Mouse (Mus musculus) heart, adult 11 months (tissue): Measurements from ENCODE around the gene Plcd1.

Experiments
- DNase-seq: peaks from one replicate; pipeline ENCODE4 v3.0.0; 2022

Plcd1 gene

DNA sequence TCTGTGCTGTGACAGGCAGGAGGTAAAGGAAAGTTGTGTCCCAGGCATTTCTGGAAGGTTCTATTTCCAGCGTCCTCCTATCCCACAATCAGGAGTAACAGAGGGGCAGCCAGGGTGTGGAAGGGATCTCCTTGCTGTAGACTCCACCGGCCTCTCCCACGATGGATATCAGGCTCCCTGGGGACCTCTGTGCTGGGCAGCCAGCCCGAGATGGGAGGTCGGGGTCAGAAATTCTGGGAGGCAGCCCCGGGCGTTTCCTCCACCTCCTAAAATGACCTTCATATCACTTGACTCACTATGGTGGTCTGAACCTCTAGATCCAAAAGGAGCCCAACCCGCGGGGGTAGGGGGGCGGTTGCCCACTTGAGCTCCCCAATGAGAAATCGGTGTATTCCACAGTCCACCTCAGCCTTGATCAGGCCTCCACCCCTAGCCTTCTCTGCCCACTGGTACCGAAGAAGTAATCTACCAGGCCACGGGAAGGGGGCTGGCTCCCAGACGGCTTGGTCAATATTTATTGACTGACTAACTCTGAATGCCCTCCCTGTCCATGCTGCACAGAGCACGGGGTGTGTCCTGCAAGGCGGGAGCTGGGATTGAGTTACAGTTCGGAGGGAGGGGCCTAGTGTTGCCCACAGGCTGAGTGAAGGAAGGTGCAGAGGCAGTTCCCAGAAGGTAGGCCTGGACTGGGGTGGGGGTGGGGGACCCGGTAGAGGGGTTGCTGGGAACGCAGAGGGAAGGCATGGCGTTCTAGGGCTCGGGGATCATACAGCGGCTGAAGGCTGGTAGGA is 41.0 kb downstream of the Plcd1 start, which contains the start of gene Vill:
Gene Vill (plus strand): TSS at position 625 of the 791 bp plus-strand sequence.
- peak; percentile 96 for DNase-seq

DNA sequence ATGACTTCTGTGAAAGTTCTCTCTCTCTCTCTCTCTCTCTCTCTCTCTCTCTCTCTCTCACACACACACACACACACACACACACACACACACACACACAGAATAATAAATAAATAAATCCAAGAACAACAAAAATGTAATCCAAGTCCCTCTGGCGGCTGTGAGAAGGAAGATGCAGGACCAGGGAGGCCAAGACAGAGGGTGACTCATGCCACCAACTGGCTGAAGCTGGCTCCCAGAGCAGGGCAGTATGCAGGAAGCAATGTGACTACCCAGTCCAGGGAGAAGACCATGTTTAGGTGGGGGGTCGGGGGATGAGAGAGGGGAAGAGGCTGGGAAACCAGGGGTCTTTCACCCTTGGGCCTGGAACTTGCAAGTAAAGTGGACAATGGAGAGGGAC is 42.1 kb downstream of the Plcd1 start:
- DNase-seq, result no peak

DNA sequence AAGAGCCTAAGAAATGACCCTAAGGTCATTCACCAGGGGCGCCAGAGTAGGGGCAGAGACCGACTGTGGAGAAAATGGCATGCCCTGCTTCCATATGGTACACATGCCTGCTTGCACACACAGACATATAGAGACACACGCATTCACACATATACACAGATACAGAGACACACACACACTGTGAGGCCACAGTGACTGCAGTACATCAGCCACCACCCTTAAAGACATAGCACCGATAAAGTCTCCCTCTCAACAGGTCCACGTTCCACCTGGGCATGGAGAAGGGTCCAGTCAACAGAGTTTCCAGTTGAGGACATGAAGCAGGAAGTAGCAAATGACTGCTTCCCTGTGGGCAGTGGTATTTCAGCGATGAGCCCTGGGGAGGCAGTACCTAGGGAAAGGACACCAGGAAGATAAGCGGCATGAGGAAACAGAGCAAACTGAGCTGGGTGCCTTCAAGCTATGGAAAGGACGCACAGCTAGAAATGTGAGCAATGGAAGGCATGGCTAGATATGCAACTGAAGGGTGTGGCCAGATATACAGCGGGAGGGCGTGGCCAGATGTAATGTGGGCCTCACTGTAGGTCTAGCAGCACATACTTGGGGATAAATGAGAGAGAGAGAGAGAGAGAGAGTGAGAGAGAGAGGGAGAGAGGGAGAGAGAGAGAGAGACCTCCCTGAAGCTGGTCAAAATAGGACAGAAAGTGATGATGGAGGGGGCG is 45.0 kb downstream of the Plcd1 start:
- no peak for DNase-seq

DNA sequence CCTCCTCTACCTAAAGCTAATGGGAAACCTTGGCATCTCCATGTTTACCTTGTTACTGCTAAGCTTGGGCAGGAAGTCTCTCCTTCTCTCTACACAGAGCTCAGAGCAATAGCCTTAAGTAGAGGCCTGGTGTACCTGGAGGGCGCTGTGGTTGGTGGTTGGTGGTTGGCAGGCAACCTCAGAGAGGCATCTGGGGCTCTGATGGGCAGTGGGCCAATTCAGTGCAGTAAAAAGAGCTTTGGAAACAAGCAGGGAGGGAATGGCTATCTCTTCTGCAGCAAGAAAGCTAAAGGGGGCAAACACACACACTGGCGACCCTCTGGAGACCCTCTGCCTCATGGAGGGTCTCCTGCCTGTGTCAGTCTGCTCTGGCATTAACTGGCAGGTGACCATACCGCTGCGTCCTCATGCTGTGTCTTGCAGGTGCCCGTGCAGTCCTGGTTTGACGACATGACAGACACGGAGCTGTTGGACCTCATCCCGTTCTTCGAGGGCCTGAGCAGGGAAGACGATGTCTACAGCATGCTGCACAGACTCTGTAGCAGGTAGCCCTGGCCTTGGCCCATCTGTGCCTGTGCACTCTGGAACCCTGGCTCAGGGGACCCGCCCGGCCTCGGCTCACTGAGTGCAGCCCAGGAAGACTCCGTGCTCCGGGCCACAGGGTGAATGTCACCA is 53.1 kb downstream of the Plcd1 start:
- no peak for DNase-seq

DNA sequence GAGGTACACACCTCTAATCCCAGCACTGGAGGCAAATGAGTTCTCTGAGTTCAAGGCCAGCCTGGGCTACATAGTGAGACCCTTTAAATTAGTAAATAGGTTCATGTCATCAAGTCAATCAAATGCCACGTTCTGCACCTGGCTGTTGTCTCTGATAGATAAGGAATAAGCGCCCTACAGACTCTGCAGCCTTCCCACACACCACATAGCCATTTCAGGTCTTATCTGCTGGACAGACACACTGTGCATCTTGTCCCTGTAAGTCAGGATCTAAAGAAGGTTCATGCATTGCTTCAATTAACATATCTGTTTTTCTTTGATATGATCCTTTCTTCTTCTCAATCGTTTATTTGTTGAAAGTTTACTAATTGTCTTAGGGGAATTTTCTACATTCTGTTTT is 54.7 kb downstream of the Plcd1 start:
- DNase-seq, result no peak

DNA sequence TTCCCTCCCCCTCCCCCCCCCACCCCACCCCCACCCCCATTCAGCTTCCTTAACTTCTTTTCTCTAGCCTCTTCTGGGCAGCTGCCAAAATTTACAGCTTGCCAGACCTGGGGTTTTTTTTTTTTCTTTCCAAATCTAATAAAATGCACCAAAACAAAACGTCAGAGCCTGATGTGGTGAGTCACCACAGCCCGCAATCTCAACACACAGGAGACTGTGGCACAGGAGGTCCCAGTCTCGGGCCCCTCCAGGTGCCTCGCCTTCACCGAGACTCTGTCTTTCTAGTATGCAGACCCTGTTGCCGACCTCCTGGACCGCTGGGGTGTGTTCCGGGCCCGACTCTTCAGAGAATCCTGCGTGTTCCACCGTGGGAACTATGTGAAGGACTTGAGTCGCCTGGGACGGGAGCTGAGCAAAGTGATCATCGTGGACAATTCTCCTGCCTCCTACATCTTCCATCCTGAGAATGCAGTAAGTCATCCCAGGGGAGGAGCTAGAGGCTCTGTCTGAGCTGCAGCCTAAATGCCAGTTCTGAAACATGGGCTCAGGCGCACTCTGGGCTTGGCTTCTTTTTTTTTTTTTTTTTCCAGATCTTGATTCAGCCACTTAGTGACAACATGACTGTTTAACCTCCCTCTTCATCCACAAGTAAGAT is 56.1 kb downstream of the Plcd1 start:
- peak; percentile 95 for DNase-seq

DNA sequence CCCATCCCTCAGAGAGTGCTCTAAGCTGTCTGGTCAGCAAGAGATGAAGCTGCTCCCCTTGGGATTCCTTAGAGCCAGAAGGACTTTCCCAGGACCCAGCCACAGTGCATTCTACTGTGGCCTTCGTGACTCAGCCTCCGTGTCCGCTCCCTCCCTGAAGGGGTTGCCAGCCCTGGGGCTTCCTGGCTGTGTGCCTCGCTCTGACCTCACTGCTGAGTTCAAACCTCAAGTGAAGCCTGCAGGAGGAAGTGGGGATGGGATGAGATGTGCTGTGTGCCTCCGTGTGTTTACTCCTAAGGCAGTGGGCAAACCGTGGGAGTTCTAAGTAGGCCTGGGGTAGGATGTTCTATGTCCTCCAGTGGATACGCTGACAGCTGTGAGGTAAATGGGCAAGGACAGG is 57.5 kb downstream of the Plcd1 start:
- peak; percentile 99 for DNase-seq

DNA sequence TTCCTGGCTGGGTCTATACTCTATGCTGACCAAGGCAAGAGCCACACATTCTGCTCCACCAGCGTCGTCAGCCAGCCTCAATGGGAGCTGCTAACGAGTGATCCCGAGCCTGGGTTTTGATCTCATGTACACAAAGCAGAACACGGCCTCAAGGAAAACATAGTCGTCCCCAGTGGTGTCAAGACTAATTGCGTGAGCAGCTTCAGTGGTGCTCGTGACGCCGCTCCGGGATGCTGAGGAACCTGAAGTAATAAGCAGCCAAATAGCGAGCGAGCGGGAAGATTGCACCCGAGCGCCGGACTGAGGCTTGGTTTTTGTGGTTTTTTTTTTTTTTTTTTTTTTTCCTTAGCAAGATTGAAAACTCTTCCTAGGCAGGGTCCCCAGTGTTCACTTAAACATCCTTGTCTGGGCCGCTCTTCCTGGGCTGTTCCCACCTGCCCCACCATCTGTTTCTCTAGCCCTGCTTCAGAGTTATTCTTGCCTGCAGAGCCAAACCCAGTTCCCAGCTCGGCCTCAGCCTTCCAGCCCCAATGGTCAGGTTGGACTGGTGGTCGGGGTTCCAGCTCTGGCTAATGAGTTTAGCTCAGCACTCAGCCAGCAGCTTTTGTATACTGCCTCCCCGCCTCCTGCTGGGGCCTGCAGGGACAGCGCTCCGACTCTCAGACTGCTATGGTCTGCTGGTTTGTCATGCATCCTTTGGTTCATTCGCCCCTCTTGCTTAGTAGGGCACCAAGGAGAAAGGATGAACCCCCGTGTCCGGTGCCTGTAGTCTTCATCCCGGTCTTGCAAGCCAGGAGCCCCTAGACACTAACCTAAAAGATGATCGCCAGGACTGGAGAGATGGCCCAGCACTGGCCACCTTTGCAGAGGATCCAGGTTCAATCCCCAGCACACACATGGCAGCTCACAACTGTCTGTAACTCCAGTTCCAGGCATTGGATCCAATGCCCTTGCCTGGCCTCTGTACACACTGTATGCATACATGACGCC is 58.3 kb downstream of the Plcd1 start:
- DNase-seq, result peak; percentile 93

DNA sequence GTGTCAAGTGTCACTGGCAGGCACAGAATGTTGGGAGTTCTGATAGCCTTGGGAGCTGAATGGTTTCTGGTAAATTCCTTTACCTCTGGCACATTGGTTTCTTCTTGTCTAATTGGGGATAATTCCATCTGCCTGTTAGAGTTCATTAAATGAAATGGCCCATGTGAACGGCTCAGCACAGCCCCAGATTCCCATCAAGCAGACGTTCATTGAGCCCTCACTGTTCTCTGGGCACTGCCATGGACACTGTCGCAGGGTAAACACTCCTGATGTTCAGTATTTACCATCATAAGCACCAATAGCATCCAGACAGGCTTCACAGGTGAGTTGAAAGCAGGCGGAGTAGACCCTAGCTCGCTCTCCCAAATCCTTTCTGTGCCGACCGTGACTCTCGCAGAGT is 59.2 kb downstream of the Plcd1 start:
- DNase-seq, result no peak

DNA sequence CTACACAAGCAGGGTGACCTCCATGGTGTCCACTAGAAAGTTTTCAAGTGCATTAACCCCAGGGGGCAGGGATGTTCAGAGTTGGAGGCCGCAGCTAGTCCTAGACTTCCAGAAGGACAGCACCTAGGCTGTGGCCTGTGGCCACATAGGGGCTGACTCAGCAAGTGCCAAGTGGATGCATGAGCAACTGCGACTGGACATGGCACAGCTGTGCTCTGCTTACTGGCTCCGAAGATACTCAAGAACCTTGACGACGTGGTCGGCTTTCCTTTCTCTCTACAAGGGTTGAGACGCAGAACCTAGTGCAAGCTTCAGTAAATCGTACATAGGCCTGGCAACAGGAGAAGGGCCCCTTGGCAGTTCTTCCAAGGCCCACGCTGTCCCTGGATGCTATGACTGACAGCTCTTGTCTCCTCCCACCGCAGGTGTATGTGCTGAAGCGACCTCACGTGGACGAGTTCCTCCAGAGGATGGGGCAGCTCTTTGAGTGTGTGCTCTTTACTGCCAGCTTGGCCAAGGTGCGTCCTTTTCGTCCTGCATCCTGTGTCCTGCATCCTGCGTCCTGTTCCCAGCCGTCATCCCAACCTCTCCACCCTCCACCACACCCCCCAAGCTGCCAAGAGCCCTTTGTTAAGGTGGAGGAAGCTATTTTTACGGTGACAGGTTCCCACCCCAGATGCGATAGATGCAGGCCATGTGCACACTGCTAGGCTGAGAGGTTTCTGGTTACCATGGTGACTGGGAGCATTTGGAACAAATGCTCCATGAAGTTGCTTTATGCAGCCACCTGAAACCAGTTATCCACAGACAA is 60.0 kb downstream of the Plcd1 start:
- no peak for DNase-seq

DNA sequence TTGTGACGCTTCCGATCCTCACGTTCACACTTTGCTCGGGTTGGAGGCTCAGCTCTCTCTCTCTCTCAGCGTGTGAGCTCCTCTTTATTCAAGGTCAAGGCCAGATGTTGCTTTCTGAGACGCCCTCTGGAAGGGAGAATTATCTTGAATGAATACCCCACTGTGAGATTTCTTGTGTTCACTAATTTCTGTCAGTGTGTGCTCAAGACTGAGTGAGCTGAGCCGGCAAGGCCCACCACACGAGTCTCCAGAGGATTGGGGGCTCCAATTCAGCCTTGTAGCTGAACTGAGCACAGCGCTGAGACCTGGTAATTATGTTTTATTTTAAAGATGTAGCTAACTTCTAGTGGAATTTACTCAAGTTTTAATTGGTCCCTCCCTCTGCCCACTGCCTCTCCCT is 60.8 kb downstream of the Plcd1 start:
- no peak for DNase-seq

DNA sequence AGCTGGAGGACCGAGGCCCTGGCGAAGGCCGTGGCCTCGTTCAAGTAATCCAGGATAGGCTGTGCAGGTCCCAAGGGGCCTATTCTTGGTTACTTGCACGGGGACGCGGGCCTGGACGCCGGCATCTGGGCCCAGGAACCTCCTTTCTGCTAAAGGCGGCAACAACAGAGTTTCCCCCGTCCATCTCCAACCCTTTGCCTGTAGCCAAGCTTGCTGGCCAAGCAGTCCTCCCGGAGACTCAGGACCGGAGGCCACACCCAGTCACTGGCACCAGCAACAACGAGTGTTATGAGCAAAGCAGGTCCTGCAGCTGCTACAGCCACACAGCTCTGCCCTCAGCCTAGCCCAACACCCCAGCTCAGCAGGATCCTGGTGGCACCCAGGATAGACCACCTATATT is 61.5 kb downstream of the Plcd1 start:
- peak; percentile 99 for DNase-seq

DNA sequence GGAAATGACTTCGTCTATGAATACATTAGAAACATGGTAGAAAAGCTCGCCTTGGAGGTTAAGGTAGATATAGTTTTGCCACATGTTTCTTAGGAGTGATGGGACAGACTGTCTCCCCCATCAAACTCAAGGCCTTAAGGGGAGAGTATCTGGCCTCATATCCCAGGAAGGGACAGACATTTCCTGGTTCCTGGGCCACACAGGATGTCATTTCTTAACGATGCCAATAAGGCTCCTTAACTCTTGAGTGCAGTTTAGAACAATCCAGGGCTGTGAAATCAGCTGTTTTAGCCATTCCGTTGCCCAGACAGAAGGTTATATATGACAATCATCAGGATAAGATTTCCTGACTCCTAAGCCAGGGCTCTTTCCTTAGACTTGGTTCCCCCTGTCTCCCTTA is 62.3 kb downstream of the Plcd1 start:
- peak; percentile 94 for DNase-seq

DNA sequence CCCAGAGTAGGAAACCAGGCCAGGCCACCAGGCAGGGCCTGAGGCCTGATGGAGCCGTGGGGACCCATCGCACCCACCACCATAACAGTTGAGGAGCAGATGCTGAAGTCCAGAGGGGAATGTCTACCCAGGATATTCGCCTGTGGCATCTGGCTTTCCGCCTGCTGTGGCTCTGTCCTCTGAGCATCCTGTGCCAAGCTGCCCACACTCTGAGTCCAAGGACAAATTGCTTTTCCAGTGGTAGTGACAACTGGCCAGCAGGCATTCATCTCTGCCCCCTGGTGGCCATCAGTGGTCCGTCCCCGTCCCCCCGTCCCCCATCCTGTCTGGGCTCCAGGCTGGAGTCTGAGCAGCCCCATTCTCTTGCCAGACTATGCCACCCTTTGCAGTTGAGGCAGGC is 63.7 kb downstream of the Plcd1 start:
- peak; percentile 97 for DNase-seq

DNA sequence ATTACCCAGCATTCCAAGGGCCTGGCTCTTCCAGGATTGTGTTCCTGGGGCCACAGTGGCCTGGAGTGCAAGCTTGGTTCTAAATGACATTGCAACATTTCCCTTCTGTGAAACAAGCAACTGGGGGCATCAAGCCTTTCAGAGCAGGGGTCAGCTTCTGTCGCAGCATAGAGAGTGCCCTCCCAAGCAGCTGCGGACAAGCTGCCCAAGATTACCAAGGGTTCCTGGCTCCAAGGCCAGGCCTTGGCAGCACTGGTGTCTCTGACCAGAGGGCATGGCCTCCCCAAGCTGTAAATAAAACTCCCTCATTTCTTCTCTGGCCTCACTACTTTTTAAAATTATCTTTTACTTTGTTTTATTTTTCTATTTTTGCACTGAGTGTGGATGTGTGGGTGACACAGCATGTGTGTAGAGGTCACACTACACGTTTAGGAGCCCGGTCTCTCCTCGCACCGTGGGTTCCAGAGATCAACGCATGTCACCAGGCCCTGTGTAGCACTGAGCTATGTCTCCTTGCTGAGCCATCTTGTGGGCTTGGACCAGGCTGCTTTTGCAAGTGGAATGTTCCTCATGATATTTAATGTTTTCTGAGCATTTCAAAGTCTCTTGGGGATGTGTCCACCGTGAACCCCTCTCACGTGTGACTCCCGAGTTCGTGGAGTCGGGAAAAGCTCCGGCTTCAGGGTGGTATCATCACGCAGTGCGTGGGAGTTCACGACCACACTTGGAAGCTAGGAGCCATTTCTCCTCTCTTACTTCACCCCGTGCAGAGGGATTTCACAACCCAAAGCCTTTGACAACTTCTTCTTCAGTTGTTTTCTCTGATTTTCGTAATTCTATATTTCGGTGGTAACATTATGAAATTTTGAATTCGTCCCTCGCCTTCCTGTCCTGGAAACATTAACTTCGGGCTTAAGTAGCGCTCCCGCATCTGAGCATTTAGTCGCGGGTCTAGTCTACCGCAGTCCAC is 64.8 kb downstream of the Plcd1 start:
- DNase-seq, result no peak

DNA sequence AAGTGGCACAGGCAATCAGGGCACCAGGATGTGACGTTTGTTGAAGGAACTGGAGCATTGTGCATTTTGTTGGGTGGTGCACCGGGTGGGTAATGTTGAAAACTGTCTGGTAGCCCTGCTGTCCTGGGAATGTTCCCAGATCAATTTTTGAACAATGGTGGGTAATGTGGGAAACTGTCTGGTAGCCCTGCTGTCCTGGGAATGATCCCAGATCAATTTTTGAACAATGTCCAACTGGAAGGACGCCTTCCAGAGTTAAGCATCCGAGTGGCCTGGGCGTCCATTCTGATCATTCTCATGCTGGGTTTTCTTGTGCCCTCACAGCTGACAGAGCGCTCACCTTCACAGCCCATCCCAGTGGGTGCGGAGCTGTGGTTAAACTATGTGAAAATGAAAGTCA is 66.0 kb downstream of the Plcd1 start:
- no peak for DNase-seq

DNA sequence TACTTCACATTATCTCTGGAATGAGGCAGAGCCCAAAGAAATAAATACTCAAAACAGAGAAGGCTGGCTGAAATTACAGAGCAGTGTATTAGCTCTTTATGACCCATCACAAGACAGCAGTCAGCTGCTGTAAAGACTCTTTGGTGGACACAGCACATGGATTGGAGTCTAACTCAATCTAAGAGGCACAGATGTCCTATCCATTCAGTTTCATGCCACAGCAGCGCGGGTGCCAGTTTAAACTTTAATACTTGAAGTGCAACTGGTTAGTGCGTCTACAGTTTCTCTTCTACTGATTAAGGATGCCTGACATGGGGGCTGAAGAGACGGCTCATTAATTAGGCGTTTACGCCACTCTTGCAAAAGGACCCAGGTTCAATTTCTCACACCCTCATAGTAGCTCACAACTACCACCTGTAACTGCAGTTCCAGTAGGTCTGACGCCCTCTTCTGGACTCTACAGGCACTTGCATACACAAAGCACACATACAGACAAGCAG is 67.4 kb downstream of the Plcd1 start:
- no peak for DNase-seq

DNA sequence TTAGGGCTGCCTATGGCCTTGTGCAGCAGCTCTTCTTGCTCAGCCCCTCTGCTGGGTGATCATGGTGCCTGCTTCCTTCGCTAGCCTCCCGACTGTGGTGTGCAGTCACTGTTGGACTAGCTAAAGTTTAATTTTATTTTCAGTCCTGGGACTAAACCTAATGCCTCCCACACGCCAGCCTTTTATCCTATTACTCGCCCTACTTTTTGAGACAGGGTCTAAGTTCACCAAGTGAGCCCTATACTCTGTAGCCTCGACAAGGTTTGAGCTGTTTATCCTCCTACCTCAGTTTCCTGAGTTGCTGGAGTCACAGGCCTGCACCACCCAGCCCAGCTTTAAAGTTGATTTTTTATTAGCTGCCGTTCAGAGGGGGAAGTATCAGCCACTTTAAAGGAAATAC is 68.0 kb downstream of the Plcd1 start:
- DNase-seq, result no peak

DNA sequence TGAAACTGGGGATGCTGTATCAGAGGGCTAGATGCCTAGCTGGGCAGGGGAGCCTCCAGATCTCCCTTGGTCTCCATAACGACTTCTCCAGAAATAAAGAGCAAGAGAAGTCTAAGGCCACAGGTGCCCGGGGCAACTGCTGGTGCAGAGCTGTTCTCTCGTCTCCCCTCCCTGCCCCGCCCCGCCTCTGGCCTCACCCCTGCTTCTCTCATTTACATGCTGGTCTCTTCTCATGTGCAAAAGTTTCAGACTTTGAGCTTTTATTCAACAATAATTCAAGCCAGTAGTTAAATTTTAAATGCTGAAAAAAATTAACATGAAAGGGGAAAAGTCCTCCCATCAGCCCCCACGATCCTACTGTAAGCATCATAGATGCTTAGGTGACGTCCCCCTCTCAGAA is 71.6 kb downstream of the Plcd1 start:
- no peak for DNase-seq
